Mouse (Mus musculus): Measurements from ENCODE around the gene Gm4767.
A peak's percentile ranks its signal among the peaks of the same experiment; 100 is the strongest.
"Not testable (repeated sequence)": the region's sequence is repeated elsewhere in the genome, so short reads cannot be mapped to it uniquely, and the experiment has no call there.

Gene Gm4767

GRCm38 (mm10) chr10:81811899-81812298 lies at the start of gene Gm4767:
Gm4767 (plus strand) TSS chr10:81812186.
- peak; percentile 16 for DNase-seq (ENCODE audit: low spot score)

- DNase-seq (ENCODE audit: low spot score), result not testable (repeated sequence)
These were observed 41.2 kb upstream of the Gm4767 start, which contains the start of gene Gm3055 for GRCm38 (mm10) chr10:81770506-81771403. Gm3055 (minus strand) TSS chr10:81771161.

DNA sequence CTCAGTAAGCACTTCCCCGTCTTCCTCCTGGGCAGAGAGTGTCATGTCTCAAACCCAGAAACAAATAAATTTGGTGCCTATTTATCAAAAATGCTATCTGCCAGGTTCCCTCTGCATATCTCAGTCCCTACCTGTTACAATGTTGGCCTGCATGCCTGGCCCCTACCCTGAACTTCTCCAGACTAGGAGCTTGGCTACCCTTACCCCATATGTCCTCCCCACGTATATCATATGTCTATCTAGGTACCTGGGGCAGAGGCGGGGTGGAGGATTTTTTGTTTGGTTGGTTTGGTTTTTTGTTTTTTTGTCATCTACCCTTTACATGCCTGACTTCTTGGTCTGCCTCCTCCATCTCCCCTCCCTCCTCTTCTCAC lies 40.6 kb upstream of the Gm4767 start:
- not testable (repeated sequence) for DNase-seq (ENCODE audit: low spot score)

DNA sequence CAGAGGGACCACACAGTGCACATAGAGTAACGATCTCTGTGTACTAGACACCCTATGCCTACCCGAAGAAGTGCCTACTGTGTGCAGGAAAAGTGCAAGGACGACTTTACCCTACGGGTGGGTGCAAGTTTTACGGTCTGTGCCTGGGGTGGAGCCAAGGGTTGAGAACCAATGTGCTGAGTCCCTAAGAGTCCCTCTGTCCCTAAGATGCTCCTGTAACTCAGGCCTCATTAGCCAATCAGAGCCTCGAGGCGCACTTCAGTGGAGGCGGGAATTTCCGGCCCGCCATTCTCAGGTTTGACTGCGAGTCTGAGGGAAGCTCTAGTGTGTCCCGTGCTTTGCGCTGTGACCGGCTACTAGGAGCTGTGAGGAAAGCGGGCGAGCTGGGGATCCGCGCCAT lies 34.2 kb downstream of the Gm4767 start:
- not testable (repeated sequence) for DNase-seq (ENCODE audit: low spot score)

- not testable (repeated sequence) for DNase-seq (ENCODE audit: low spot score)
These were observed 51.7 kb downstream of the Gm4767 start, which contains the start of gene Gm32687 for GRCm38 (mm10) chr10:81863409-81864407. Gm32687 (plus strand) TSS chr10:81863934.
